Mouse (Mus musculus): ENCODE measurements at regions not wholly inside any gene's neighbourhood (a gene's known extent, or its start where the extent isn't known, plus 50 kb on each side); places are given as distances from the start of the nearest gene placed in this dataset.

GRCm38 (mm10) chr2:173419972-173420391, 102.4 kb upstream of the 1700021F07Rik start:
- Histone ChIP-seq H3K27ac (replicated peaks in 1 of 2; ENCODE audit: control insufficient read depth in 1 of 2, insufficient read depth in 1 of 2, low read depth in 2 of 2, low read length in 2 of 2) (peak overlapping the region in 1 of 2 experiments; percentile 12; a peak in 2 of 4 replicates), H3K4me2 (ENCODE audit: low read length) (no peak overlapping the region), H3K9ac (ENCODE audit: low read length) (no peak overlapping the region), H3K4me1 (ENCODE audit: control insufficient read depth in 2 of 2, insufficient read depth in 2 of 2, low read length in 2 of 2) (peaks cover 2 to 3% of the 10 kb centered on the region in 2 experiments; a peak in 2 of 4 replicates), H3K27me3 (ENCODE audit: control insufficient read depth, insufficient read depth, low read length) (no peaks in the 10 kb centered on the region), H3K36me3 (ENCODE audit: control insufficient read depth, insufficient read depth, low read length) (no peaks in the 10 kb centered on the region), H3K9me3 (ENCODE audit: control insufficient read depth, low read length) (no peaks in the 10 kb centered on the region), H3K4me3 (ENCODE audit: control insufficient read depth in 1 of 2, insufficient read depth in 1 of 2, low read depth in 1 of 2, low read length in 2 of 2) (no peak overlapping the region)
- ATAC-seq (ENCODE audit: insufficient number of reproducible peaks, insufficient read depth, low FRiP score, low read depth), result no peak
- 61% methylated on average over 10 of the region's 10 CpGs for WGBS

- H3K9ac ChIP-seq (ENCODE audit: low read length), result no peak overlapping the region
- H3K4me3 ChIP-seq (ENCODE audit: control insufficient read depth in 1 of 2, insufficient read depth in 1 of 2, low read depth in 1 of 2, low read length in 2 of 2), result no peak overlapping the region
- no peak overlapping the region for H3K4me2 ChIP-seq (ENCODE audit: low read length)
- WGBS, result 51% methylated on average over 5 of the region's 5 CpGs
- ATAC-seq (ENCODE audit: insufficient number of reproducible peaks, insufficient read depth, low FRiP score, low read depth), result no peak
- H3K27ac ChIP-seq (replicated peaks in 1 of 2; ENCODE audit: control insufficient read depth in 1 of 2, insufficient read depth in 1 of 2, low read depth in 2 of 2, low read length in 2 of 2), result peak overlapping the region in 1 of 2 experiments; percentile 12; a peak in 2 of 4 replicates
- H3K9me3 ChIP-seq (ENCODE audit: control insufficient read depth, low read length), result no peaks in the 10 kb centered on the region
- no peaks in the 10 kb centered on the region for H3K36me3 ChIP-seq (ENCODE audit: control insufficient read depth, insufficient read depth, low read length)
- H3K4me1 ChIP-seq (ENCODE audit: control insufficient read depth in 2 of 2, insufficient read depth in 2 of 2, low read length in 2 of 2), result peaks cover 2 to 3% of the 10 kb centered on the region in 2 experiments; a peak in 2 of 4 replicates
- no peaks in the 10 kb centered on the region for H3K27me3 ChIP-seq (ENCODE audit: control insufficient read depth, insufficient read depth, low read length)
Measured at GRCm38 (mm10) chr2:173420481-173420880, 101.9 kb upstream of the 1700021F07Rik start.

- Histone ChIP-seq H3K36me3 (ENCODE audit: control insufficient read depth, insufficient read depth, low read length) (no peaks in the 10 kb centered on the region), H3K27me3 (ENCODE audit: control insufficient read depth, insufficient read depth, low read length) (no peaks in the 10 kb centered on the region), H3K4me3 (ENCODE audit: control insufficient read depth in 1 of 2, insufficient read depth in 1 of 2, low read depth in 1 of 2, low read length in 2 of 2) (no peak overlapping the region), H3K4me2 (ENCODE audit: low read length) (no peak overlapping the region), H3K9ac (ENCODE audit: low read length) (no peak overlapping the region), H3K9me3 (ENCODE audit: control insufficient read depth, low read length) (no peaks in the 10 kb centered on the region), H3K27ac (replicated peaks in 1 of 2; ENCODE audit: control insufficient read depth in 1 of 2, insufficient read depth in 1 of 2, low read depth in 2 of 2, low read length in 2 of 2) (no peak overlapping the region), H3K4me1 (ENCODE audit: control insufficient read depth in 2 of 2, insufficient read depth in 2 of 2, low read length in 2 of 2) (peaks cover 2 to 3% of the 10 kb centered on the region in 2 experiments; a peak in 2 of 4 replicates)
- WGBS, result 80% methylated on average over 7 of the region's 7 CpGs
- no peak for ATAC-seq (ENCODE audit: insufficient number of reproducible peaks, insufficient read depth, low FRiP score, low read depth)
Measured at GRCm38 (mm10) chr2:173424875-173425274, 97.5 kb upstream of the 1700021F07Rik start.

- no peaks in the 10 kb centered on the region for H3K36me3 ChIP-seq (ENCODE audit: control insufficient read depth, insufficient read depth, low read length)
- H3K4me1 ChIP-seq (ENCODE audit: control insufficient read depth in 2 of 2, insufficient read depth in 2 of 2, low read length in 2 of 2), result no peaks in the 10 kb centered on the region
- no peak overlapping the region for H3K27ac ChIP-seq (replicated peaks in 1 of 2; ENCODE audit: control insufficient read depth in 1 of 2, insufficient read depth in 1 of 2, low read depth in 2 of 2, low read length in 2 of 2)
- no peak overlapping the region for H3K4me3 ChIP-seq (ENCODE audit: control insufficient read depth in 1 of 2, insufficient read depth in 1 of 2, low read depth in 1 of 2, low read length in 2 of 2)
- H3K9ac ChIP-seq (ENCODE audit: low read length), result no peak overlapping the region
- H3K27me3 ChIP-seq (ENCODE audit: control insufficient read depth, insufficient read depth, low read length), result no peaks in the 10 kb centered on the region
- H3K4me2 ChIP-seq (ENCODE audit: low read length), result no peak overlapping the region
- no peak for ATAC-seq (ENCODE audit: insufficient number of reproducible peaks, insufficient read depth, low FRiP score, low read depth)
- WGBS, result 86% methylated on average over 9 of the region's 9 CpGs
- no peaks in the 10 kb centered on the region for H3K9me3 ChIP-seq (ENCODE audit: control insufficient read depth, low read length)
Measured at GRCm38 (mm10) chr2:173425754-173426153, 96.6 kb upstream of the 1700021F07Rik start.

- Histone ChIP-seq H3K4me3 (ENCODE audit: control insufficient read depth in 1 of 2, insufficient read depth in 1 of 2, low read depth in 1 of 2, low read length in 2 of 2) (no peak overlapping the region), H3K4me1 (ENCODE audit: control insufficient read depth in 2 of 2, insufficient read depth in 2 of 2, low read length in 2 of 2) (no peaks in the 10 kb centered on the region), H3K9me3 (ENCODE audit: control insufficient read depth, low read length) (no peaks in the 10 kb centered on the region), H3K4me2 (ENCODE audit: low read length) (no peak overlapping the region), H3K36me3 (ENCODE audit: control insufficient read depth, insufficient read depth, low read length) (no peaks in the 10 kb centered on the region), H3K9ac (ENCODE audit: low read length) (no peak overlapping the region), H3K27ac (replicated peaks in 1 of 2; ENCODE audit: control insufficient read depth in 1 of 2, insufficient read depth in 1 of 2, low read depth in 2 of 2, low read length in 2 of 2) (no peak overlapping the region), H3K27me3 (ENCODE audit: control insufficient read depth, insufficient read depth, low read length) (no peaks in the 10 kb centered on the region)
- 57% methylated on average over 16 of the region's 16 CpGs for WGBS
- ATAC-seq (ENCODE audit: insufficient number of reproducible peaks, insufficient read depth, low FRiP score, low read depth), result no peak
Measured at GRCm38 (mm10) chr2:173426191-173427065, 96.0 kb upstream of the 1700021F07Rik start.

- H3K27ac ChIP-seq (replicated peaks in 1 of 2; ENCODE audit: control insufficient read depth in 1 of 2, insufficient read depth in 1 of 2, low read depth in 2 of 2, low read length in 2 of 2), result no peak overlapping the region
- H3K4me2 ChIP-seq (ENCODE audit: low read length), result no peak overlapping the region
- WGBS, result 79% methylated on average over 10 of the region's 10 CpGs
- no peak for ATAC-seq (ENCODE audit: insufficient number of reproducible peaks, insufficient read depth, low FRiP score, low read depth)
- no peak overlapping the region for H3K4me3 ChIP-seq (ENCODE audit: control insufficient read depth in 1 of 2, insufficient read depth in 1 of 2, low read depth in 1 of 2, low read length in 2 of 2)
- H3K9me3 ChIP-seq (ENCODE audit: control insufficient read depth, low read length), result no peaks in the 10 kb centered on the region
- H3K4me1 ChIP-seq (ENCODE audit: control insufficient read depth in 2 of 2, insufficient read depth in 2 of 2, low read length in 2 of 2), result no peaks in the 10 kb centered on the region; a peak in 1 of 4 replicates
- no peaks in the 10 kb centered on the region for H3K36me3 ChIP-seq (ENCODE audit: control insufficient read depth, insufficient read depth, low read length)
- no peaks in the 10 kb centered on the region for H3K27me3 ChIP-seq (ENCODE audit: control insufficient read depth, insufficient read depth, low read length)
- H3K9ac ChIP-seq (ENCODE audit: low read length), result no peak overlapping the region
Measured at GRCm38 (mm10) chr2:173427888-173428450, 94.4 kb upstream of the 1700021F07Rik start.

- WGBS, result 73% methylated on average over 5 of the region's 5 CpGs
- ATAC-seq (ENCODE audit: insufficient number of reproducible peaks, insufficient read depth, low FRiP score, low read depth), result no peak
Measured at GRCm38 (mm10) chr2:173431841-173432240, 90.5 kb upstream of the 1700021F07Rik start.

More at GRCm38 (mm10) chr2:173431841-173432240, 90.5 kb upstream of the 1700021F07Rik start:
- H3K4me1 ChIP-seq (ENCODE audit: control insufficient read depth in 2 of 2, insufficient read depth in 2 of 2, low read length in 2 of 2), result no peaks in the 10 kb centered on the region; a peak in 1 of 4 replicates
- H3K9me3 ChIP-seq (ENCODE audit: control insufficient read depth, low read length), result no peaks in the 10 kb centered on the region
- no peak overlapping the region for H3K4me2 ChIP-seq (ENCODE audit: low read length)
- H3K27me3 ChIP-seq (ENCODE audit: control insufficient read depth, insufficient read depth, low read length), result no peaks in the 10 kb centered on the region
- no peak overlapping the region for H3K4me3 ChIP-seq (ENCODE audit: control insufficient read depth in 1 of 2, insufficient read depth in 1 of 2, low read depth in 1 of 2, low read length in 2 of 2)
- H3K27ac ChIP-seq (replicated peaks in 1 of 2; ENCODE audit: control insufficient read depth in 1 of 2, insufficient read depth in 1 of 2, low read depth in 2 of 2, low read length in 2 of 2), result no peak overlapping the region
- H3K9ac ChIP-seq (ENCODE audit: low read length), result no peak overlapping the region
- H3K36me3 ChIP-seq (ENCODE audit: control insufficient read depth, insufficient read depth, low read length), result no peaks in the 10 kb centered on the region

Data from heart, embryonic 14.5 days (tissue).